Mouse (Mus musculus) activated CD4-positive, CD25-positive, alpha-beta regulatory T cell, adult 4 months (primary cell): ENCODE measurements around the gene Abca7. TPM values are rescaled to one million over a fixed set of nuclear protein-coding genes. Genes with fewer than 3 reads are reported as not detected.

Experiments
- polyA plus RNA-seq, 2 experiments: library from polyadenylated mRNA; unstranded; fragments of 100-300 nt; shearing (Covaris generic); gene quantifications; one replicate each; pipeline ENCODE4 v1.2.1; 2017

The Abca7 gene
- polyA plus RNA-seq, 2 experiments from 2014 or later, result 13.2 to 17.0 TPM

Other genes with a start within 250 kb of the Abca7 start
- gene Polrmt, start 249.9 kb upstream of the Abca7 start, polyA plus RNA-seq, result 10 to 100 TPM; 13.6 to 21.4 TPM
- gene Fgf22, start 241.4 kb upstream of the Abca7 start, polyA plus RNA-seq, result not detected
- gene Rnf126, start 229.5 kb upstream of the Abca7 start, polyA plus RNA-seq, result 1 to 10 TPM; 3.9 to 4.4 TPM
- gene Fstl3, start 219.2 kb upstream of the Abca7 start, polyA plus RNA-seq, result under 1 TPM in 1 of 2 experiments, not detected in 1; 0.86 TPM
- 1 to 10 TPM in 1 of 2 experiments, under 1 TPM in 1; 0.76 to 1.1 TPM for gene Prss57, start 205.5 kb upstream of the Abca7 start, polyA plus RNA-seq
- under 1 TPM; 0.55 to 0.95 TPM for gene Palm, start 202.9 kb upstream of the Abca7 start, polyA plus RNA-seq
- gene Misp, start 175.5 kb upstream of the Abca7 start, polyA plus RNA-seq, result not detected
- gene Ptbp1, start 142.1 kb upstream of the Abca7 start, polyA plus RNA-seq, result 100 to 1,000 TPM in 1 of 2 experiments, 10 to 100 TPM in 1; 94.0 to 159 TPM
- gene Prtn3, start 122.0 kb upstream of the Abca7 start, polyA plus RNA-seq, result not detected
- gene Plppr3, start 121.9 kb upstream of the Abca7 start, polyA plus RNA-seq, result 1 to 10 TPM; 1.6 to 2.1 TPM
- not detected for gene Elane, start 110.2 kb upstream of the Abca7 start, polyA plus RNA-seq
- not detected for gene Cfd, start 105.6 kb upstream of the Abca7 start, polyA plus RNA-seq
- gene Med16, start 87.6 kb upstream of the Abca7 start, polyA plus RNA-seq, result 10 to 100 TPM in 1 of 2 experiments, 1 to 10 TPM in 1; 6.7 to 10.5 TPM
- gene Gm26602, start 85.6 kb upstream of the Abca7 start, polyA plus RNA-seq, result not detected
- gene Kiss1r, start 79.5 kb upstream of the Abca7 start, polyA plus RNA-seq, result under 1 TPM in 1 of 2 experiments, not detected in 1; 0.22 TPM
- 100 to 1,000 TPM in 1 of 2 experiments, 10 to 100 TPM in 1; 92.3 to 122 TPM for gene R3hdm4, start 75.3 kb upstream of the Abca7 start, polyA plus RNA-seq
- 1 to 10 TPM; 2.1 to 2.5 TPM for gene Arid3a, start 69.5 kb upstream of the Abca7 start, polyA plus RNA-seq
- gene Wdr18, start 36.3 kb upstream of the Abca7 start, polyA plus RNA-seq, result 10 to 100 TPM; 63.9 to 70.0 TPM
- not detected for gene Grin3b, start 25.8 kb upstream of the Abca7 start, polyA plus RNA-seq
- gene Tmem259, start 12.2 kb upstream of the Abca7 start, polyA plus RNA-seq, result 1 to 10 TPM; 1.9 to 3.8 TPM
- 100 to 1,000 TPM; 828 to 877 TPM for gene Cnn2, start 7.9 kb upstream of the Abca7 start, polyA plus RNA-seq
- gene Arhgap45, start 20.2 kb downstream of the Abca7 start, polyA plus RNA-seq, result 100 to 1,000 TPM; 196 to 326 TPM
- gene Polr2e, start 43.3 kb downstream of the Abca7 start, polyA plus RNA-seq, result 100 to 1,000 TPM; 174 to 175 TPM
- 100 to 1,000 TPM; 346 to 370 TPM for gene Gpx4, start 50.7 kb downstream of the Abca7 start, polyA plus RNA-seq
- gene Sbno2, start 109.1 kb downstream of the Abca7 start, polyA plus RNA-seq, result 10 to 100 TPM; 26.8 to 32.5 TPM
- gene Stk11, start 119.3 kb downstream of the Abca7 start, polyA plus RNA-seq, result 10 to 100 TPM; 22.1 to 25.4 TPM
- gene Atp5d, start 142.1 kb downstream of the Abca7 start, polyA plus RNA-seq, result 100 to 1,000 TPM; 338 to 428 TPM
- gene Cbarp, start 144.3 kb downstream of the Abca7 start, polyA plus RNA-seq, result under 1 TPM; 0.74 to 0.96 TPM
- 1 to 10 TPM; 7.3 to 9.2 TPM for gene Midn, start 151.8 kb downstream of the Abca7 start, polyA plus RNA-seq
- gene Cirbp, start 169.5 kb downstream of the Abca7 start, polyA plus RNA-seq, result 100 to 1,000 TPM; 132 to 177 TPM
- gene 1600002K03Rik, start 176.4 kb downstream of the Abca7 start, polyA plus RNA-seq, result 10 to 100 TPM; 18.0 to 22.7 TPM
- not detected for gene Efna2, start 183.0 kb downstream of the Abca7 start, polyA plus RNA-seq
- 10 to 100 TPM; 59.5 to 75.7 TPM for gene Mum1, start 229.9 kb downstream of the Abca7 start, polyA plus RNA-seq